Mouse (Mus musculus): ENCODE measurements around the gene Stk39. TPM values are rescaled to one million over a fixed set of nuclear protein-coding genes. Genes with fewer than 3 reads are reported as not detected.

The Stk39 gene
- polyA plus RNA-seq, 1 experiment, result 3.6 TPM

DNA sequence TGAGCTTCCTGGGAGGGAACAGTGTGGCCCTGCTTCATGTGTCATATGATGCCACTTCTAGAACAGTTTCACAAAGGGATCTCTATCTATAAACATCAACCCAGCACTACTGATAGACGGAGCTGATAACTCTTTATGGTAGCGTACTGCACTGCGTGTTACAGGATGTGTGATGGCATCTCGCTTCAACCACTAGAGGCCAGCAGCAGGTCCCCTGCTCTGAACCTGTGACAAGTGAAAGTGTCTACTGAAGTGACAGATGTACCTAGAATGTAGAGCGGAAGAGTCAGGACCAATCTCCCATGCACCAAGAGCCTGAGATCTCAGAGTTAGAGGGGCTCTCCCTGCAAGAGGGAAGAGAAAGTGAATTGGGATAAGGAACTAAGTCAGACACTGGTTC lies 41.6 kb downstream of the Stk39 start:
- DNase-seq, result no peak
- TF ChIP-seq CTCF (IDR thresholded peaks at IDR 0.05; ENCODE audit: insufficient read depth, low read length) (peak; percentile 60), POLR2A (IDR thresholded peaks at IDR 0.05; ENCODE audit: borderline replicate concordance, extremely low read depth, low read depth, low read length) (no peak)
- 40% methylated on average over 5 of the region's 5 CpGs for WGBS
- Histone ChIP-seq H3K4me1 (ENCODE audit: control insufficient read depth, insufficient read depth, low read length) (peaks cover 7% of the 10 kb centered on the region), H3K4me3 (replicated peaks; ENCODE audit: extremely low read depth, low read depth, low read length) (no peak overlapping the region)

GRCm38 (mm10) chr2:68429436-68429835 lies 42.6 kb downstream of the Stk39 start:
- TF ChIP-seq POLR2A (IDR thresholded peaks at IDR 0.05; ENCODE audit: borderline replicate concordance, extremely low read depth, low read depth, low read length), result no peak
- no peak for TF ChIP-seq CTCF (IDR thresholded peaks at IDR 0.05; ENCODE audit: insufficient read depth, low read length)
- H3K4me1 ChIP-seq (ENCODE audit: control insufficient read depth, insufficient read depth, low read length), result 0 out of 2 replicates have a peak, but pooled peaks cover 3% of the 10 kb centered on the region
- WGBS, result 78% methylated on average over 4 of the region's 4 CpGs

GRCm38 (mm10) chr2:68426977-68427577 lies 45.0 kb downstream of the Stk39 start:
- 63% methylated on average over 5 of the region's 5 CpGs for WGBS
- Histone ChIP-seq H3K4me3 (replicated peaks; ENCODE audit: extremely low read depth, low read depth, low read length) (no peak overlapping the region), H3K4me1 (ENCODE audit: control insufficient read depth, insufficient read depth, low read length) (0 out of 2 replicates have a peak, but pooled peaks cover 3% of the 10 kb centered on the region)
- TF ChIP-seq POLR2A (IDR thresholded peaks at IDR 0.05; ENCODE audit: borderline replicate concordance, extremely low read depth, low read depth, low read length), result no peak
- no peak for TF ChIP-seq CTCF (IDR thresholded peaks at IDR 0.05; ENCODE audit: insufficient read depth, low read length)
- DNase-seq, result no peak

More at GRCm38 (mm10) chr2:68429436-68429835, 42.6 kb downstream of the Stk39 start:
- no peak overlapping the region for H3K4me3 ChIP-seq (replicated peaks; ENCODE audit: extremely low read depth, low read depth, low read length)
- no peak for DNase-seq

DNA sequence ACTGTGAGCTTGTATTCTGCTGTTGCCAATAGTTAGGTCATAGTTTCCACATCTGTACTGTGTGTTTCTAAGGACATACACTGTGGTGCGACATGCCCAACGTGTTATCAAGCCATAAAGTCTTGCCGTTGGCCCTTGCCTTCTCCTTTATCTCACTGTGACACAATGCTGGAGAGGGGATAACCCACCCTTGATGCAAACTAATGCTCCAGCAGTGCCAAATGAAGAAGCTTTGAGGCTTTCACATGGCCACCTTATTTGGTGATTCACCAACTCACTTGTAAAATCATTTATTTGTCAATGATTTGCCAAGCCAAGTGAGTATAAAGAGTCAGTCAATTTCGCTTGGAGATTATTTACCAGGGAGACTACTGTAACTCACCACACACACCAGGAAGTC lies 46.0 kb downstream of the Stk39 start:
- no peak for TF ChIP-seq POLR2A (IDR thresholded peaks at IDR 0.05; ENCODE audit: borderline replicate concordance, extremely low read depth, low read depth, low read length)
- no peak for TF ChIP-seq CTCF (IDR thresholded peaks at IDR 0.05; ENCODE audit: insufficient read depth, low read length)
- WGBS, result 85% methylated on average over 4 of the region's 4 CpGs
- H3K4me1 ChIP-seq (ENCODE audit: control insufficient read depth, insufficient read depth, low read length), result 0 out of 2 replicates have a peak, but pooled peaks cover 3% of the 10 kb centered on the region
- H3K4me3 ChIP-seq (replicated peaks; ENCODE audit: extremely low read depth, low read depth, low read length), result no peak overlapping the region
- DNase-seq, result no peak

- 71% methylated on average over 6 of the region's 6 CpGs for WGBS
- DNase-seq, result no peak
- no peaks in the 10 kb centered on the region for H3K4me1 ChIP-seq (ENCODE audit: control insufficient read depth, insufficient read depth, low read length)
- no peak overlapping the region for H3K4me3 ChIP-seq (replicated peaks; ENCODE audit: extremely low read depth, low read depth, low read length)
- no peak for TF ChIP-seq CTCF (IDR thresholded peaks at IDR 0.05; ENCODE audit: insufficient read depth, low read length)
- TF ChIP-seq POLR2A (IDR thresholded peaks at IDR 0.05; ENCODE audit: borderline replicate concordance, extremely low read depth, low read depth, low read length), result no peak
These were observed 51.1 kb downstream of the Stk39 start for GRCm38 (mm10) chr2:68421002-68421401.

GRCm38 (mm10) chr2:68420223-68420622 lies 51.8 kb downstream of the Stk39 start:
- H3K4me3 ChIP-seq (replicated peaks; ENCODE audit: extremely low read depth, low read depth, low read length), result no peak overlapping the region
- 85% methylated on average over 6 of the region's 6 CpGs for WGBS
- TF ChIP-seq POLR2A (IDR thresholded peaks at IDR 0.05; ENCODE audit: borderline replicate concordance, extremely low read depth, low read depth, low read length) (no peak), CTCF (IDR thresholded peaks at IDR 0.05; ENCODE audit: insufficient read depth, low read length) (no peak)
- H3K4me1 ChIP-seq (ENCODE audit: control insufficient read depth, insufficient read depth, low read length), result no peaks in the 10 kb centered on the region
- DNase-seq, result no peak

- WGBS, result 81% methylated on average over 7 of the region's 7 CpGs
- Histone ChIP-seq H3K4me1 (ENCODE audit: control insufficient read depth, insufficient read depth, low read length) (no peaks in the 10 kb centered on the region), H3K4me3 (replicated peaks; ENCODE audit: extremely low read depth, low read depth, low read length) (no peak overlapping the region)
- TF ChIP-seq CTCF (IDR thresholded peaks at IDR 0.05; ENCODE audit: insufficient read depth, low read length) (no peak), POLR2A (IDR thresholded peaks at IDR 0.05; ENCODE audit: borderline replicate concordance, extremely low read depth, low read depth, low read length) (no peak)
- DNase-seq, result no peak
These were observed 52.3 kb downstream of the Stk39 start for GRCm38 (mm10) chr2:68419746-68420145.

GRCm38 (mm10) chr2:68419165-68419564 lies 52.9 kb downstream of the Stk39 start:
- H3K4me1 ChIP-seq (ENCODE audit: control insufficient read depth, insufficient read depth, low read length), result no peaks in the 10 kb centered on the region
- no peak overlapping the region for H3K4me3 ChIP-seq (replicated peaks; ENCODE audit: extremely low read depth, low read depth, low read length)
- WGBS, result 89% methylated on average over 7 of the region's 7 CpGs
- no peak for DNase-seq
- TF ChIP-seq POLR2A (IDR thresholded peaks at IDR 0.05; ENCODE audit: borderline replicate concordance, extremely low read depth, low read depth, low read length) (no peak), CTCF (IDR thresholded peaks at IDR 0.05; ENCODE audit: insufficient read depth, low read length) (no peak)

DNA sequence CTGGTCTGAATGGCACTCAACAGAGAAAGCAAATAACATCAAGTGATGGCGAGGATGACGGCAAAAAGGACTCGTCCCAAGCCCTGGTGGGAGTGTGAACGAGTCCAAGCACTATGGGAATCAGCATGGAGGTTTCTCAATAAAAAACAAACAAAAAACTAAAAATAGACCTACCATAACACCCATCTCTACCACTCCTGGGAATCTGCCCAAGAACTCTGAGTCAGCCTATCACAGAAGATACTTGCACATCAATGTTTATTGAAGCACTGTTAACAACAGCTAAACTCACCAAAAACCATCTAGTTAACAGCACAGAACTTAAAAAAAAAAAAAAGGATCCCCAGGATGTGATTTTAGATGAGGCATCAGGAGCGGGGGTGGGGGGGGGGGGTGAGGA lies 55.0 kb downstream of the Stk39 start:
- no peak for DNase-seq
- 62% methylated on average over 5 of the region's 5 CpGs for WGBS
- Histone ChIP-seq H3K4me1 (ENCODE audit: control insufficient read depth, insufficient read depth, low read length) (no peaks in the 10 kb centered on the region), H3K4me3 (replicated peaks; ENCODE audit: extremely low read depth, low read depth, low read length) (no peak overlapping the region)
- TF ChIP-seq CTCF (IDR thresholded peaks at IDR 0.05; ENCODE audit: insufficient read depth, low read length) (no peak), POLR2A (IDR thresholded peaks at IDR 0.05; ENCODE audit: borderline replicate concordance, extremely low read depth, low read depth, low read length) (no peak)

DNA sequence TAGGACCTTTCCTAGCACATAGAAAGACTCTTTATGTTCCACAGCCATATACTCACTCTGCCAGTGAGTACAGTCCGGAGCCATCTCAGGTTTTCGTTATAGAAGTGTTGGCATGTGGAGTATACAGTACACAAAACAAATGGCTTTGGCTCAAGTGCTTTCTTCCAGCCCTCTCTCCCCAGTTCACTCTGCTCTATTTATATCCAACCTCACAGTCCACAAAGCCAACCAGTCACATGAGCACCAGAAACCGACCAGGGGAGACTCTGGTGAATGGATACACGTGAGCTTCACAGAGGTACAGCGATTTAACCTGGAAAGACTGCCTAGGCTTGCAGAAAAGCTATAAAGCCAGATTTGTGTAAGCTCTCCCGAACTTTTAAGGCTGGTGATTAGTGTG lies 56.4 kb downstream of the Stk39 start:
- Histone ChIP-seq H3K4me3 (replicated peaks; ENCODE audit: extremely low read depth, low read depth, low read length) (no peak overlapping the region), H3K4me1 (ENCODE audit: control insufficient read depth, insufficient read depth, low read length) (no peaks in the 10 kb centered on the region)
- no peak for DNase-seq
- 53% methylated on average over 6 of the region's 6 CpGs for WGBS
- TF ChIP-seq POLR2A (IDR thresholded peaks at IDR 0.05; ENCODE audit: borderline replicate concordance, extremely low read depth, low read depth, low read length) (no peak), CTCF (IDR thresholded peaks at IDR 0.05; ENCODE audit: insufficient read depth, low read length) (no peak)

Measured in lung, adult 2 months (tissue).